Mouse (Mus musculus): ENCODE data around the gene Sytl4. TPM values are rescaled to one million over a fixed set of nuclear protein-coding genes. Genes with fewer than 3 reads are reported as not detected.
A peak's percentile ranks its signal among the peaks of the same experiment; 100 is the strongest.

Sytl4 gene
- total and polyA plus RNA-seq, 3 experiments: 0.06 to 0.19 TPM; not detected in 1

GRCm38 (mm10) chrX:134019005-134019404 is 37.4 kb upstream of the Sytl4 start (continued):
- no peak for TF ChIP-seq HCFC1 (IDR thresholded peaks at IDR 0.05; ENCODE audit: low read depth, low read length)

GRCm38 (mm10) chrX:133995866-133996265 is 14.3 kb upstream of the Sytl4 start:
- no peak overlapping the region for H3K27ac ChIP-seq (ENCODE audit: control insufficient read depth, low read depth, low read length)
- H3K9ac ChIP-seq (ENCODE audit: control insufficient read depth, low read depth, low read length, poor library complexity, severe bottlenecking): no peak overlapping the region
- H3K36me3 ChIP-seq (ENCODE audit: control insufficient read depth in 1 of 2, insufficient read depth in 2 of 2, low read length in 2 of 2): no peaks in the 10 kb centered on the region
- no peaks in the 10 kb centered on the region for H3K79me2 ChIP-seq (ENCODE audit: control insufficient read depth, insufficient read depth, low read length, poor library complexity)
- TF ChIP-seq POLR2A (IDR thresholded peaks at IDR 0.05; ENCODE audit: control insufficient read depth in 1 of 2, insufficient read depth in 1 of 2, low read depth in 1 of 2, low read length in 2 of 2, poor library complexity in 1 of 2): no peak
- no peak for TF ChIP-seq USF1 (IDR thresholded peaks at IDR 0.05; ENCODE audit: low read depth, low read length)
- no peak for TF ChIP-seq MAX (IDR thresholded peaks at IDR 0.05; ENCODE audit: low read length)
- TF ChIP-seq CTCF (IDR thresholded peaks at IDR 0.05 in 2 of 3, conservative IDR thresholded peaks at IDR 0.05 in 1 of 3; ENCODE audit: control insufficient read depth in 1 of 3, insufficient read depth in 1 of 3, low read depth in 2 of 3, low read length in 3 of 3, poor library complexity in 1 of 3, severe bottlenecking in 1 of 3): no peak
- no peak for TF ChIP-seq GATA1 (IDR thresholded peaks at IDR 0.05; ENCODE audit: low read depth, low read length)
- no peak for TF ChIP-seq HCFC1 (IDR thresholded peaks at IDR 0.05; ENCODE audit: low read depth, low read length)
- TF ChIP-seq NRF1 (IDR thresholded peaks at IDR 0.05; ENCODE audit: insufficient read depth, low read depth, low read length, poor library complexity, severe bottlenecking): no peak
- no peak for TF ChIP-seq ZNF384 (IDR thresholded peaks at IDR 0.05; ENCODE audit: low read depth, low read length)
- no peak for TF ChIP-seq RAD21 (IDR thresholded peaks at IDR 0.05; ENCODE audit: low read depth, low read length)
- no peak for TF ChIP-seq TAL1 (IDR thresholded peaks at IDR 0.05; ENCODE audit: low read length)
- no peak for TF ChIP-seq BHLHE40 (IDR thresholded peaks at IDR 0.05; ENCODE audit: borderline replicate concordance, low read depth, low read length)
- TF ChIP-seq SMC3 (IDR thresholded peaks at IDR 0.05; ENCODE audit: low read depth, low read length): no peak
- no peak for TF ChIP-seq ZMIZ1 (IDR thresholded peaks at IDR 0.05; ENCODE audit: low read depth, low read length)
- no peaks in the 10 kb centered on the region for H3K4me1 ChIP-seq (ENCODE audit: control insufficient read depth in 1 of 2, insufficient read depth in 2 of 2, low read length in 2 of 2)
- peaks cover 2 to 10% of the 10 kb centered on the region in 2 experiments for H3K27me3 ChIP-seq (ENCODE audit: control insufficient read depth in 1 of 2, insufficient read depth in 2 of 2, low read length in 2 of 2)
- no peak for DNase-seq (ENCODE audit: low read depth, low spot score)
- H3K9me3 ChIP-seq (replicated peaks; ENCODE audit: insufficient read depth, low read length): no peaks in the 10 kb centered on the region
- H3K4me3 ChIP-seq (ENCODE audit: control insufficient read depth in 1 of 2, insufficient read depth in 1 of 2, low read depth in 2 of 2, low read length in 2 of 2): no peak overlapping the region

GRCm38 (mm10) chrX:133964615-133965014 is 17.0 kb downstream of the Sytl4 start:
- H3K9me3 ChIP-seq (replicated peaks; ENCODE audit: insufficient read depth, low read length): no peaks in the 10 kb centered on the region
- H3K4me3 ChIP-seq (ENCODE audit: control insufficient read depth in 1 of 2, insufficient read depth in 1 of 2, low read depth in 2 of 2, low read length in 2 of 2): no peak overlapping the region
- DNase-seq (ENCODE audit: low read depth, low spot score): peak; percentile 78
- H3K27me3 ChIP-seq (ENCODE audit: control insufficient read depth in 1 of 2, insufficient read depth in 2 of 2, low read length in 2 of 2): peaks cover 0 to 4% of the 10 kb centered on the region in 2 experiments; a peak in 2 of 4 replicates
- peaks cover 4 to 13% of the 10 kb centered on the region in 2 experiments for H3K4me1 ChIP-seq (ENCODE audit: control insufficient read depth in 1 of 2, insufficient read depth in 2 of 2, low read length in 2 of 2)
- H3K27ac ChIP-seq (ENCODE audit: control insufficient read depth, low read depth, low read length): no peak overlapping the region
- no peaks in the 10 kb centered on the region for H3K79me2 ChIP-seq (ENCODE audit: control insufficient read depth, insufficient read depth, low read length, poor library complexity)
- peaks cover 0 to 21% of the 10 kb centered on the region in 2 experiments; a peak in 2 of 4 replicates for H3K36me3 ChIP-seq (ENCODE audit: control insufficient read depth in 1 of 2, insufficient read depth in 2 of 2, low read length in 2 of 2)
- H3K9ac ChIP-seq (ENCODE audit: control insufficient read depth, low read depth, low read length, poor library complexity, severe bottlenecking): no peak overlapping the region
- TF ChIP-seq TAL1 (IDR thresholded peaks at IDR 0.05; ENCODE audit: low read length) (no peak), RCOR1 (IDR thresholded peaks at IDR 0.05; ENCODE audit: low read depth, low read length) (peak; percentile 59; the same call in 1 of the 2 replicates), ETS1 (IDR thresholded peaks at IDR 0.05; ENCODE audit: low read depth, low read length) (peak; percentile 46; the same call in 1 of the 2 replicates), ZKSCAN1 (IDR thresholded peaks at IDR 0.05; ENCODE audit: low read depth, low read length) (0 out of 2 replicates have a peak, but pooled peaks have one; percentile 44), KAT2A (conservative IDR thresholded peaks at IDR 0.05; ENCODE audit: low read depth, low read length) (peak; percentile 26; the same call in 1 of the 2 replicates), CHD2 (IDR thresholded peaks at IDR 0.05; ENCODE audit: low read length) (peak; percentile 75), BHLHE40 (IDR thresholded peaks at IDR 0.05; ENCODE audit: borderline replicate concordance, low read depth, low read length) (no peak), ZMIZ1 (IDR thresholded peaks at IDR 0.05; ENCODE audit: low read depth, low read length) (no peak), SIN3A (IDR thresholded peaks at IDR 0.05; ENCODE audit: low read length) (no peak), TCF12 (IDR thresholded peaks at IDR 0.05; ENCODE audit: low read depth, low read length) (peak; percentile 32; the same call in 1 of the 2 replicates), GATA1 (IDR thresholded peaks at IDR 0.05; ENCODE audit: low read depth, low read length) (peak; percentile 33), MAZ (IDR thresholded peaks at IDR 0.05; ENCODE audit: low read depth, low read length) (0 out of 2 replicates have a peak, but pooled peaks have one; percentile 39), HCFC1 (IDR thresholded peaks at IDR 0.05; ENCODE audit: low read depth, low read length) (no peak), CTCF (IDR thresholded peaks at IDR 0.05 in 2 of 3, conservative IDR thresholded peaks at IDR 0.05 in 1 of 3; ENCODE audit: control insufficient read depth in 1 of 3, insufficient read depth in 1 of 3, low read depth in 2 of 3, low read length in 3 of 3, poor library complexity in 1 of 3, severe bottlenecking in 1 of 3) (no peak), EP300 (IDR thresholded peaks at IDR 0.05; ENCODE audit: low read depth in 1 of 2, low read length in 2 of 2) (peak; percentile 43 to 71; a peak in 3 of 4 replicates)

Data from MEL (cell line).